Mouse (Mus musculus) embryonic facial prominence, embryonic 15.5 days (tissue): ENCODE data around the gene Mtf2. TPM values are rescaled to one million over a fixed set of nuclear protein-coding genes. Genes with fewer than 3 reads are reported as not detected.
"Not testable (repeated sequence)": the region's sequence is repeated elsewhere in the genome, so short reads cannot be mapped to it uniquely, and the experiment has no call there.

Experiments
- ATAC-seq: fragments of 200-750 bp; cut with Nextera tagmentation; 2 replicates; pipeline ENCODE4 v1.8.0; 2017; ENCODE audit warnings: low read depth, moderate TSS enrichment; ENCODE audit not compliant: insufficient number of reproducible peaks, low FRiP score, low TSS enrichment
- H3K27ac ChIP-seq: fragments of 300-500 bp; sonication (generic); replicated peaks from 2 replicates; pipeline ENCODE4 v1.5.1; 2015; ENCODE audit warnings: mild to moderate bottlenecking, inconsistent platforms
- H3K27me3 ChIP-seq: fragments of 300-500 bp; sonication (generic); 2 replicates; pipeline ENCODE4 v1.6.1; 2015; ENCODE audit warnings: inconsistent platforms
- H3K36me3 ChIP-seq: fragments of 300-500 bp; sonication (generic); 2 replicates; pipeline ENCODE4 v1.6.1; 2015; ENCODE audit warnings: mild to moderate bottlenecking, inconsistent platforms
- H3K4me1 ChIP-seq: fragments of 300-500 bp; sonication (generic); 2 replicates; pipeline ENCODE4 v1.6.1; 2015; ENCODE audit warnings: inconsistent platforms
- H3K4me2 ChIP-seq: fragments of 300-500 bp; sonication (generic); replicated peaks from 2 replicates; pipeline ENCODE4 v1.6.1; 2015; ENCODE audit warnings: mild to moderate bottlenecking, inconsistent platforms
- H3K4me3 ChIP-seq: fragments of 300-500 bp; sonication (generic); replicated peaks from 2 replicates; pipeline ENCODE4 v1.5.1; 2015; ENCODE audit warnings: mild to moderate bottlenecking, inconsistent platforms
- H3K9ac ChIP-seq: fragments of 300-500 bp; sonication (generic); 2 replicates; pipeline ENCODE4 v1.6.1; 2015; ENCODE audit warnings: inconsistent platforms
- H3K9me3 ChIP-seq: fragments of 300-500 bp; sonication (generic); replicated peaks from 2 replicates; pipeline ENCODE4 v1.6.1; 2016; ENCODE audit warnings: inconsistent platforms
- WGBS: fragments of 180-500 bp; shearing (Covaris S2); methylation state at CpG from one replicate; pipeline ENCODE4 v1.1.7; 2015; 5-methylcytosine and 5-hydroxymethylcytosine counted together
- polyA plus RNA-seq: library from polyadenylated mRNA; unstranded; fragments of >200 nt; fragmentation: Nextera tagmentation; extraction: Ambion mirVana; gene quantifications from 2 replicates; pipeline ENCODE4 v1.2.1, GENCODE M21; 2015

The Mtf2 gene
- polyA plus RNA-seq, result 89.3 and 94.2 TPM in 2 replicates

DNA sequence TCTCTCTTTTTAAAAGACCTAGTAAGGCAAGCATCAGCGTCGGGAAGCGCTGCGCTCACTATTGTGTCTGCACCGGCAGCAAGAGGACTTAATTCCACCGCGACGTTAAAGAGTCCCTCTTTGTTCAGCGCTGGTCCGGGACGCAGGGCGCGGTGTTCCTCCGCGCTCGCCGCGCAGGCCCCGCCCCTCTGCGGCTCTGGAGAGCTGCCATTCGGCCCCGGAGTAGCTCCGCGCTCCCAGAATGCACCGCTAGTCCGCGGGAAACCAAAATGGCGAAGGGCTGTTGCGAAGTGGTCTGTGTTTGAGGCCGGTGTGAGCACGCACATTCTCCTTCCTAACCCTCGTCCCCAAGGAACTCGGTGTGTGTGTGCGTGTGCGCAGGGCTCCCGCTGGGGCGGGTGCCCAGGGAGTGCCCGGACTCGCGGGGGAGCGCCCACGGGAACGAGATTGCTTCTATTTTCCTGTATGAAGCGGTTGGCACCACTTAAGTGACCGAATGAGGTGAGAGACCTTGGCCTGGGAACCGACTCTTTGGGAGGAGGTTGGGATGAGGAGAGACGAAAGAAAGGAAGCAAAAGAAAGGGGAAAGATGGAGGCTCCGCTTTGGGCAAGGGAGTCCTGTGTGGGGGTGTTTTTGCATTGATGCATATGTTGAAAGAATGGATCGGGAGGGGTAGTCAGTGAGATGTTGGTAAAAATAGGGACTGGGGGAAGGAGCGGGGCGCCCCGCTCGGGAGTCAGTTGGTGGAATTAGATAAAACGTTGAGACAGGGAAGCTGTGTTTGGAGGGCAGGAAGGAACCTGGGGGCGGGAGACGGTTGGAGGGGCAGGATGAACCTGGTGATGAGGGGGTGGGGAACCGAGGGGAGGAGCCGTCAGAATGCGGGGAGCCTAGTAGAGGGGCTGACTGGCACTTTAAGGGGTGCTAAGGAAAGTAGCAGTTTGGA lies at the start of gene Mtf2:
Gene Mtf2, plus strand, starts transcription at position 210 of the 947 bp plus-strand sequence.
- WGBS, result under 1% methylated on average over 59 of the region's 59 CpGs
- Histone ChIP-seq H3K4me3 (peak within 1 kb of the TSS; percentile 84), H3K4me2 (peak within 1 kb of the TSS; percentile 68), H3K36me3 (peaks cover 21% of the 10 kb centered on the region), H3K9me3 (no peaks in the 10 kb centered on the region), H3K27ac (peak within 1 kb of the TSS; percentile 95), H3K4me1 (peaks cover 4% of the 10 kb centered on the region; the same call in 1 of the 2 replicates), H3K27me3 (no peaks in the 10 kb centered on the region), H3K9ac (peak within 1 kb of the TSS; percentile 91)
- ATAC-seq, result peak; percentile 96

DNA sequence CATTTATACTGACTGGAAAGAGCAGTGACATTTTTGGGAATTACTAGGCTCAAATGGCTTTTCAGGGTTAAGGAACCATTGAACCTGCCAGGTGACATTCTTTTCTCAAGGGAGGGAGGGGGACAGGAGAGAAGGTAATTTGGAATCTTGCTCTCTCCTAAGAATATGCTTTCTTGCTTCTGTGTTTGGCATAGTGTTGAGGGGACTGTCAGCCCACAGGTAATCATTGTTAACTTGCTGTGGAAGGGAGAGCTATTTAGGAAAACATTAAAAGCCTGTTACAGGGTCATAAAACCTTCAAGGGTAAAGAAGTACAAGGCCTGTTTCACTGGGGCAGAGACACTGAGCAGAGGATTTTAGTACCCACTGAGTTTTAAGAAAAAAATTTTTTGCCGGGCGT lies 48.2 kb upstream of the Mtf2 start:
- Histone ChIP-seq H3K27me3 (no peaks in the 10 kb centered on the region), H3K36me3 (no peaks in the 10 kb centered on the region), H3K9ac (no peak overlapping the region), H3K9me3 (no peaks in the 10 kb centered on the region), H3K27ac (no peak overlapping the region), H3K4me3 (no peak overlapping the region), H3K4me1 (no peaks in the 10 kb centered on the region), H3K4me2 (no peak overlapping the region)
- ATAC-seq, result no peak
- 97% methylated on average over 2 of the region's 2 CpGs for WGBS

DNA sequence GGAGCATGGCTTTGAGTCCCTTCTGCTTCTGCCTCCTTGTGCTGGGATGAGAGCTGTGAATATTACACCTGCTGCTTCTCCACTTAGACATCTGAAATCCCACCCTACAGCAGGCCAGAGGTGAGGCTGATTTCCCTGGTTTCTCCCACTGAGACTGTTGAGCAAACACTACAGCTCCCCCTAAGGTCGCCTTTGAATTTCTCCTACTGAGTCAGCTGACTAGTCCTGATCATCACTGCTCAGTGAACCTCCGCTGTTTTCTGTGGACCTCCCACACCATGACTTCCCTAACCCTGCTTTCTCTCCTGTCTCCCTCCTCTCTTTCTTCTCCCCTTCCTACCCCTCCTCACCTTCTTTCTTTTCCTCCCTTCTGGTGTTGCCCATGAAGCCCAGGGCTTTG lies 46.1 kb upstream of the Mtf2 start:
- no peak overlapping the region for H3K4me2 ChIP-seq
- no peaks in the 10 kb centered on the region for H3K36me3 ChIP-seq
- no peaks in the 10 kb centered on the region for H3K9me3 ChIP-seq
- H3K4me3 ChIP-seq, result no peak overlapping the region
- 32% methylated on average over 2 of the region's 2 CpGs for WGBS
- H3K27me3 ChIP-seq, result no peaks in the 10 kb centered on the region
- H3K27ac ChIP-seq, result no peak overlapping the region
- ATAC-seq, result no peak
- H3K9ac ChIP-seq, result no peak overlapping the region
- H3K4me1 ChIP-seq, result no peaks in the 10 kb centered on the region

DNA sequence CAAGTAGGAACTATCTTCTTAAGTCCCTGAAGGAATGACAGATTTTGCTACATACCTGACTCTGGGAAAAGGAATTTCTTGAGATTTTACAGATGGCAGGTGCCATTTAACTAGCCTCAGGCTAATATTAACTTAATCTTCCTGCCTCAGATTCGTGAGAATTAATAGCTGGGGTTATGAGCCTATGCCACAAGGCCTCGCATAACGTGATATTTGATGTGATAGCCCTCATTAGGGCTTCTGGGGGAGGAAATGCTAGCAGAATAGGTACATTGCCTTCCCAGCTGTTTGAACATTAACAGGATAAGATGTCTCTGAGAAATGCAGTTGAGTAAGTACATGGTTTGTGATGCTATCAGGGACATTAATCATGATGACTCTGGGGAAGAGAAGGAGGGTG lies 44.1 kb upstream of the Mtf2 start:
- Histone ChIP-seq H3K4me3 (no peak overlapping the region), H3K4me2 (no peak overlapping the region), H3K27me3 (no peaks in the 10 kb centered on the region)

DNA sequence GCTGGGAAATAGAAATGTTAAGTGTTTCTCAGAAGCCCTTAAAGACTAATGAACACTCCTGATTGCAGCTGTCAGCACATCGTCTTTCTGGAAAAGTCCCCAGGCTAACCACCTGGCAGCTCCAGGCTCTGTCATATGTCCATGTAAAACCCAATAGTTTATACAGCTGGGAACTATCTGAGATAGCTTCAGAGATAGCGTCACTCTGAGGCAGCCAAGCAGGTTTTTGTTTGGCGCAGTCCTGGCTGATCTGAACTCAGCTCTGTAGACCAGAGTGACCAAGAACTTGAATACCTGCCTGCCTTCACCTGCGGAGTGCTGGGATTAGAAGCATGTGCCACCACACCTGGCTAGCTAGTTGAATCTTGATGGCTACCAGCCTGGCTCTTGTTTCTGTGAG lies 37.2 kb upstream of the Mtf2 start:
- no peak overlapping the region for H3K9ac ChIP-seq
- H3K27ac ChIP-seq, result no peak overlapping the region
- no peaks in the 10 kb centered on the region for H3K9me3 ChIP-seq
- no peak for ATAC-seq
- WGBS, result 61% methylated on average over 4 of the region's 4 CpGs
- H3K27me3 ChIP-seq, result no peaks in the 10 kb centered on the region
- H3K4me2 ChIP-seq, result no peak overlapping the region
- no peak overlapping the region for H3K4me3 ChIP-seq
- H3K36me3 ChIP-seq, result no peaks in the 10 kb centered on the region
- no peaks in the 10 kb centered on the region for H3K4me1 ChIP-seq

More for the DNA sequence above, 44.1 kb upstream of the Mtf2 start:
- H3K27ac ChIP-seq, result no peak overlapping the region
- H3K36me3 ChIP-seq, result no peaks in the 10 kb centered on the region
- WGBS, result 56% methylated on average over 3 of the region's 3 CpGs
- no peaks in the 10 kb centered on the region for H3K4me1 ChIP-seq
- H3K9ac ChIP-seq, result no peak overlapping the region
- ATAC-seq, result no peak
- no peaks in the 10 kb centered on the region for H3K9me3 ChIP-seq

DNA sequence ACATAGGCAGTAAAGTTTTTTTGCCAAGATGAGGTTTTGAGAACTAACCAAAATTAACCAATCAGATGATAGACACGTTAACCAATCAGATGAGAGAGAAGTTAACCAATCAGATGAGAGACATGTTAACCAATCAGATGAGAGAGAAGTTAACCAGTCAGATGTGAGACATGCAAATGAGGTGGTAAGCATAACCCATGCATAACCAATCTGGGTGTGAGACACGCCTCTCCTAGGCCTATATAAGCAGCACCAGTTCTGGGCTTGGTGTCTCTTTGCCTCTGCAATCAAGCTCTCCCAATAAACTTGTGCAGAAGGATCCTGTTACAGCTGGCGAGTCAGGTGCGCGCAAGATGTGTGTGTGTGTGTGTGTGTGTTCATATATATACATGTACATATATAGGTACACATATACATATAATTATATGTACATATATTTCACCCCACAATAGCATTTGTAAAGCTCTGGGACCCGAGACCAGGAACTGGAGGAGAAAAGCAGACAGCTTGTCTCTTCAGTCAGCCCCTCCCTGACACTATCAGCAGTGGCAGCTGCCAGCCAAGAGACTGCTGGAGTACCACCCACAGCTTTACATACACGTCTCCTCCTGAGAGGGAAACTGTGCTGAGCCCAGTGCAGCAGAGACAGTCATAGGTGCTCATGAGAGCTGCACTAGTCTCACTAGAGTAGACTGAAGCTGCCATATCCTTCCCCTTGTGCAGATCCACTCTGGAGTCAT lies 36.5 kb upstream of the Mtf2 start:
- H3K4me2 ChIP-seq, H3K4me1 ChIP-seq, ATAC-seq, H3K4me3 ChIP-seq, H3K27ac ChIP-seq, H3K27me3 ChIP-seq, H3K9me3 ChIP-seq, H3K9ac ChIP-seq, H3K36me3 ChIP-seq: not testable (repeated sequence)
- WGBS, result 88% methylated on average over 7 of the region's 7 CpGs

DNA sequence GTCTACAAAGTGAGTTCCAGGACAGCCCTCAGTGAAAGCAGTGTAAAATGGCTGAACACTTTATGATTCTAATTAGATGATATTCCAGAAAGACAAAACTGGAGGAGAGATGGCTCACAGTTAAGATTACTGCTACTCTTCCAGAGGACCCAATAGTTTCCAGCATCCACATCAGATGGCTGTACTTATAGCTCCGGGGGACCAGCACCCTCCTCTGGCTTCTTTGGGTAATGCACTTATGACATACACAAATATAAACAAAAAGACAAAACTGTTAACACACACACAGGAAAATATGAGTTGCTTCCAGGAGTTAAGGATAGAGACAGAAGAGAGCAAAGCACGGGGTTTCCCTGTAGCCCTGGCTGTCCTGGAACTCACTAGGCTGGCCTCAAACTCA lies 35.5 kb upstream of the Mtf2 start:
- Histone ChIP-seq H3K27me3 (no peaks in the 10 kb centered on the region), H3K4me3 (no peak overlapping the region), H3K9ac (no peak overlapping the region), H3K4me2 (no peak overlapping the region), H3K4me1 (no peaks in the 10 kb centered on the region), H3K27ac (no peak overlapping the region), H3K9me3 (no peaks in the 10 kb centered on the region), H3K36me3 (no peaks in the 10 kb centered on the region)
- 71% methylated on average over 2 of the region's 2 CpGs for WGBS
- ATAC-seq, result no peak

DNA sequence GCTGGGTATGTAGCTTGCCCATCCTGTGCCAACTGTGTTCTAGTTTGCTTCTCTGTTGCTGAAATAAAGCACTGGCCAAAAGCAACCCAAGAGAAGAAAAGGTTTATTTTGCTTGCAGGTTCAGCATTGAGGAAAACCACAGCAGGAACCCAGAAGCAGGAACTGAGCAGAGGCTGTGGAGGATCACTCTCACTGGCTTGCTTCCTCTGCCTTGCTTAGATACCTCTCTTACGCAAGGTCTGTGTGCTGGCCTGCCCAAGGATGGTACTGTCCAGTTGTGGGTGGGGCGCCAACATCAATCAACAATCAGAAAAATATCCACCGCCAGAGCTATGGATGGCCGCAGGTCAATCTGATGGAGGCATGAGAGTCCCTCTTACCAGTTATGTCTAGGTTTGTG lies 34.2 kb upstream of the Mtf2 start:
- Histone ChIP-seq H3K4me2 (no peak overlapping the region), H3K9ac (no peak overlapping the region), H3K36me3 (no peaks in the 10 kb centered on the region), H3K4me3 (no peak overlapping the region), H3K4me1 (no peaks in the 10 kb centered on the region), H3K9me3 (no peaks in the 10 kb centered on the region), H3K27me3 (no peaks in the 10 kb centered on the region), H3K27ac (no peak overlapping the region)
- ATAC-seq, result no peak
- 93% methylated on average over 4 of the region's 4 CpGs for WGBS

DNA sequence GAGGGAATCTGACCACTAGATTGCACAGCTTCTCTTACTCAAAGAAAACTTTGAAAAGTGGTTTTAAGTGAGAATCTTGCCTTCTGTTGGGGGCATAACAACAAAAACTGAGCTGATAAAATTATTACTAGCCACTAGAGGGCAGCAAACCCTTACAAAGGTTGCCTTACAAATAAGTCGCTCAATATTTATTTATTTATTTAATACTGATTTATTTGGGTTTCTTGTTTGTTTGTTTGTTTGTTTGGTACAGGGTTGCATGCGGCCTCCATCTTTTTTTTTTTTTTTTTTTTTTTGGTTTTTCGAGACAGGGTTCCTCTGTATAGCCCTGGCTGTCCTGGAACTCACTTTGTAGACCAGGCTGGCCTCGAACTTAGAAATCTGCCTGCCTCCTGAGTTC lies 31.3 kb upstream of the Mtf2 start:
- Histone ChIP-seq H3K9me3 (no peaks in the 10 kb centered on the region), H3K9ac (no peak overlapping the region), H3K4me3 (no peak overlapping the region), H3K4me2 (no peak overlapping the region), H3K4me1 (no peaks in the 10 kb centered on the region), H3K27me3 (no peaks in the 10 kb centered on the region), H3K36me3 (no peaks in the 10 kb centered on the region), H3K27ac (no peak overlapping the region)
- WGBS, result 36% methylated on average over 3 of the region's 4 CpGs
- no peak for ATAC-seq

DNA sequence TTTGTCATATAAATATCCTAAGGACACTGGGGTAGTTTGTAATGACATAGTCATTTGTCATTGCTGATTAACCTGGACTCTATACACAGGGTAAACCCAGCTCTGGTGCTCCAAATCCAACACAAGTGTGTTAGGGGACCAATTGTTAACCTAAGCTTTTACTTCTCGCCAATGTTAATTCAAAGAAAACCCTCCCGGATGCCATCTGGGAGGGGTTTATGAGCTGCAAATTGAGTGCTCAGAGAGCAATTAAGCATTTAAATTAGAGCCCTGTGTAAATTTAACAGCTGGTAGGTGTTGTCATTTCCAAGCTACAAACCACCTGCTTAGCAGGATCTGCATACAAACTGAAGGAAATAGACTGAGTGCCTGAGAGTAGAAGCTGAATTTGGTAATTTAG lies 30.0 kb upstream of the Mtf2 start:
- Histone ChIP-seq H3K27ac (no peak overlapping the region), H3K4me3 (no peak overlapping the region), H3K27me3 (no peaks in the 10 kb centered on the region), H3K9ac (no peak overlapping the region), H3K4me2 (no peak overlapping the region), H3K36me3 (no peaks in the 10 kb centered on the region), H3K9me3 (no peaks in the 10 kb centered on the region), H3K4me1 (no peaks in the 10 kb centered on the region)
- WGBS, result 43% methylated on average over 2 of the region's 2 CpGs
- no peak for ATAC-seq

DNA sequence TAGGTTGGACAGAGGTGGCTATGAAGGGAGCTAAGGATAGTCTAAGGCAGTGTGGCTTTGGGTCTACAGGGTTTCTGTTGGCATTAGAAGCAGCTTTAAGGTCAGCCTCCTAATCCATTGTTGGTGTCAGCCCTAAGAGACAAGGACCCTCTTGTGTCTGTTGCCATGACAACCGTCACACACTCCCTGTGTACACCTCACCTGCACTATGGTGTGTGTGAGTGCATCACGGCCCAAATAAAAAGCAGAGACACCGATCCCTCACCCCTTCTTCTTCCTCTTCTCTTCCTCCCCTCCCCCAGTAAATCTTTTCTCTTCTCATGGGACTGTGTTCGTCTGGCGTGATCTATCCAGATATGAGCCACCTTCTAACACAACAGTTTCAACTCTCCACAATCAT lies 23.4 kb upstream of the Mtf2 start:
- ATAC-seq, result no peak
- Histone ChIP-seq H3K4me2 (no peak overlapping the region), H3K27me3 (no peaks in the 10 kb centered on the region), H3K4me3 (no peak overlapping the region), H3K9ac (no peak overlapping the region), H3K27ac (no peak overlapping the region), H3K4me1 (no peaks in the 10 kb centered on the region), H3K36me3 (no peaks in the 10 kb centered on the region), H3K9me3 (no peaks in the 10 kb centered on the region)
- 87% methylated on average over 5 of the region's 5 CpGs for whole genome bisulfite sequencing
